Mouse (Mus musculus) liver, postnatal 0 days (tissue): ENCODE data around the gene Rad51b.

Source experiments
- CTCF ChIP-seq: sonication (generic); IDR thresholded peaks from 2 replicates; pipeline ENCODE4 v1.5.1; 2016; ENCODE audit warnings: antibody characterized with exemption, low read depth
- EP300 ChIP-seq: IDR thresholded peaks from 2 replicates; pipeline ENCODE4 v1.6.1; 2016; ENCODE audit warnings: antibody characterized with exemption, low read depth, mild to moderate bottlenecking

DNA sequence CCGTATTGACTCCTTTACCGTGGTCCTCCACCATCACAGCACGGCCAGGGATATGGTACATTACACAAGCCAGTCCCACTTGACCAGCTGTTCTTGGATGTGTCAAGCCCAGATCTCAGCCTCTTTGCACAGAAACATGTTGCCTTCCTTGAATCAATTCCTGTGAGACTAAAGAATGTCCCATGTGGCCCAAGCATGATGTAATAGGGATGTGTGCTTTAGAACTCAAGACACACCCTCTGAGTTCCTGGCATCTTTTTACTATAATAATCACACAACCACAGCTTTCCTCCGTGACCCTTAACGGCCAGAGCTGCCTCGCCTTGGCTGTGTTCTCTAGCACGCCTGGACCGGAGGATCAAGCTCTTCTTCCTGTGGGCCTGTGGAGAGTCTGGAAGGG is 496.3 kb downstream of the Rad51b start:
- TF ChIP-seq CTCF (no peak), EP300 (no peak)
